Mouse (Mus musculus) MEL (cell line): ENCODE data around the gene Mrpl22. TPM values are rescaled to one million over a fixed set of nuclear protein-coding genes. Genes with fewer than 3 reads are reported as not detected.

ENCODE experiments used
- DNase-seq: peaks from one replicate; pipeline ENCODE4 v3.0.0; 2011; ENCODE audit warnings: low read depth, low spot score
- H3K27ac ChIP-seq: 2 replicates; pipeline ENCODE4 v1.5.1; 2012; ENCODE audit warnings: low read depth, mild to moderate bottlenecking, control low read depth, low read length, moderate library complexity; ENCODE audit not compliant: control insufficient read depth
- H3K27me3 ChIP-seq, 2 experiments: fragments of 150-350 bp in 1 of 2; sonication (generic) in 1 of 2; 2 replicates each; pipeline ENCODE4 v1.6.1; 2012; ENCODE audit warnings: low read length in 2 of 2, mild to moderate bottlenecking in 2 of 2, improper control_type of control experiment in 1 of 2, moderate library complexity in 1 of 2; ENCODE audit not compliant: insufficient read depth in 2 of 2, control insufficient read depth in 1 of 2
- H3K36me3 ChIP-seq, 2 experiments: 2 replicates each; pipeline ENCODE4 v1.6.1; 2012 to 2014; ENCODE audit warnings: low read length in 2 of 2, improper control_type of control experiment in 1 of 2, inconsistent platforms in 1 of 2, mild to moderate bottlenecking in 1 of 2; ENCODE audit not compliant: insufficient read depth in 2 of 2, control insufficient read depth in 1 of 2
- H3K4me1 ChIP-seq, 2 experiments: fragments of 150-350 bp in 1 of 2; sonication (generic) in 1 of 2; 2 replicates each; pipeline ENCODE4 v1.6.1; 2012; ENCODE audit warnings: low read length in 2 of 2, improper control_type of control experiment in 1 of 2, mild to moderate bottlenecking in 1 of 2; ENCODE audit not compliant: insufficient read depth in 2 of 2, control insufficient read depth in 1 of 2
- H3K4me3 ChIP-seq, 2 experiments: fragments of 150-350 bp in 1 of 2; sonication (generic) in 1 of 2; 2 replicates each; pipeline ENCODE4 v1.5.1; 2012; ENCODE audit warnings: low read depth in 2 of 2, low read length in 2 of 2, mild to moderate bottlenecking in 2 of 2, moderate library complexity in 2 of 2, control low read depth in 1 of 2, improper control_type of control experiment in 1 of 2; ENCODE audit not compliant: control insufficient read depth in 1 of 2, insufficient read depth in 1 of 2
- H3K79me2 ChIP-seq: 2 replicates; pipeline ENCODE4 v1.6.1; 2012; ENCODE audit warnings: mild to moderate bottlenecking, low read length, moderate library complexity; ENCODE audit not compliant: control insufficient read depth, poor library complexity, insufficient read depth
- H3K9ac ChIP-seq: 2 replicates; pipeline ENCODE4 v1.6.1; 2012; ENCODE audit warnings: low read depth, mild to moderate bottlenecking, control low read depth, low read length, moderate library complexity; ENCODE audit not compliant: control insufficient read depth, poor library complexity, severe bottlenecking
- H3K9me3 ChIP-seq: fragments of 150-350 bp; sonication (generic); replicated peaks from 2 replicates; pipeline ENCODE4 v1.6.1; 2012; ENCODE audit warnings: mild to moderate bottlenecking, low read length, improper control_type of control experiment, moderate library complexity; ENCODE audit not compliant: insufficient read depth
- CHD1 ChIP-seq: IDR thresholded peaks from 2 replicates; pipeline ENCODE4 v1.6.1; 2012; ENCODE audit warnings: low read depth, mild to moderate bottlenecking, inconsistent platforms, low read length, improper control_type of control experiment
- CHD2 ChIP-seq: IDR thresholded peaks from 2 replicates; pipeline ENCODE4 v1.6.1; 2011; ENCODE audit warnings: low read length, improper control_type of control experiment
- E2F4 ChIP-seq: IDR thresholded peaks from 2 replicates; pipeline ENCODE4 v1.6.1; 2011; ENCODE audit warnings: low read depth, low read length, improper control_type of control experiment, borderline replicate concordance
- ELF1 ChIP-seq: IDR thresholded peaks from 2 replicates; pipeline ENCODE4 v1.6.1; 2014; ENCODE audit warnings: low read depth, mild to moderate bottlenecking, inconsistent platforms, low read length, improper control_type of control experiment, moderate library complexity
- EP300 ChIP-seq, 2 experiments: IDR thresholded peaks; 2 replicates each; pipeline ENCODE4 v1.6.1; 2011; ENCODE audit warnings: improper control_type of control experiment in 2 of 2, low read length in 2 of 2, low read depth in 1 of 2, mild to moderate bottlenecking in 1 of 2
- GATA1 ChIP-seq: IDR thresholded peaks from 2 replicates; pipeline ENCODE4 v1.6.1; 2011; ENCODE audit warnings: low read depth, low read length, improper control_type of control experiment
- KAT2A ChIP-seq: conservative IDR thresholded peaks from 2 replicates; pipeline ENCODE4 v1.6.1; 2012; ENCODE audit warnings: low read depth, low read length, improper control_type of control experiment, inconsistent platforms
- MAFK ChIP-seq: IDR thresholded peaks from 2 replicates; pipeline ENCODE4 v1.6.1; 2011; ENCODE audit warnings: low read depth, mild to moderate bottlenecking, low read length, improper control_type of control experiment, borderline replicate concordance
- MXI1 ChIP-seq: IDR thresholded peaks from 2 replicates; pipeline ENCODE4 v1.6.1; 2011; ENCODE audit warnings: mild to moderate bottlenecking, low read depth, low read length, improper control_type of control experiment
- NELFE ChIP-seq: IDR thresholded peaks from 2 replicates; pipeline ENCODE4 v1.6.1; 2011; ENCODE audit warnings: low read depth, low read length, improper control_type of control experiment
- NRF1 ChIP-seq: IDR thresholded peaks from 2 replicates; pipeline ENCODE4 v1.6.1; 2014; ENCODE audit warnings: low read depth, mild to moderate bottlenecking, inconsistent platforms, low read length, improper control_type of control experiment, moderate library complexity; ENCODE audit not compliant: poor library complexity, insufficient read depth, severe bottlenecking
- POLR2A ChIP-seq, 2 experiments: IDR thresholded peaks; 2 replicates each; pipeline ENCODE4 v1.6.1; 2011 to 2012; ENCODE audit warnings: low read length in 2 of 2, mild to moderate bottlenecking in 2 of 2, control low read depth in 1 of 2, improper control_type of control experiment in 1 of 2, low read depth in 1 of 2, moderate library complexity in 1 of 2; ENCODE audit not compliant: control insufficient read depth in 1 of 2, insufficient read depth in 1 of 2, poor library complexity in 1 of 2
- RCOR1 ChIP-seq: IDR thresholded peaks from 2 replicates; pipeline ENCODE4 v1.6.1; 2012; ENCODE audit warnings: low read depth, mild to moderate bottlenecking, inconsistent platforms, low read length, improper control_type of control experiment
- SIN3A ChIP-seq: IDR thresholded peaks from 2 replicates; pipeline ENCODE4 v1.6.1; 2012; ENCODE audit warnings: low read length, improper control_type of control experiment, inconsistent platforms
- TBP ChIP-seq: IDR thresholded peaks from 2 replicates; pipeline ENCODE4 v1.8.0; 2011; ENCODE audit warnings: low read depth, low read length, improper control_type of control experiment
- UBTF ChIP-seq: IDR thresholded peaks from 2 replicates; pipeline ENCODE4 v1.6.1; 2012; ENCODE audit warnings: low read depth, mild to moderate bottlenecking, inconsistent platforms, low read length, improper control_type of control experiment, moderate library complexity, borderline replicate concordance; ENCODE audit not compliant: insufficient read depth
- USF1 ChIP-seq: IDR thresholded peaks from 2 replicates; pipeline ENCODE4 v1.6.1; 2014; ENCODE audit warnings: low read depth, mild to moderate bottlenecking, inconsistent platforms, low read length, improper control_type of control experiment, moderate library complexity
- USF2 ChIP-seq, 2 experiments: IDR thresholded peaks; 2 replicates each; pipeline ENCODE4 v1.6.1; 2011 to 2012; ENCODE audit warnings: improper control_type of control experiment in 2 of 2, low read length in 2 of 2, borderline replicate concordance in 1 of 2, inconsistent platforms in 1 of 2, low read depth in 1 of 2, mild to moderate bottlenecking in 1 of 2; ENCODE audit not compliant: insufficient read depth in 1 of 2
- ZC3H11A ChIP-seq: IDR thresholded peaks from 2 replicates; pipeline ENCODE4 v1.6.1; 2012; ENCODE audit warnings: low read depth, mild to moderate bottlenecking, inconsistent platforms, low read length, improper control_type of control experiment
- ZMIZ1 ChIP-seq: IDR thresholded peaks from 2 replicates; pipeline ENCODE4 v1.6.1; 2012; ENCODE audit warnings: low read depth, mild to moderate bottlenecking, inconsistent platforms, low read length, improper control_type of control experiment, moderate library complexity
- polyA plus RNA-seq, 2 experiments: library from polyadenylated mRNA; stranded (reverse) in 1 of 2; unstranded in 1 of 2; fragments of >175 nt in 1 of 2; fragments of >200 nt in 1 of 2; gene quantifications; 2 replicates each; pipeline versions ENCODE4 v1.2.1 to v1.2.4; 2012; ENCODE audit warnings: low replicate concordance in 2 of 2, low read depth in 1 of 2; ENCODE audit not compliant: insufficient read length in 2 of 2, insufficient read depth in 1 of 2, missing spikeins in 1 of 2
- total RNA-seq: library from RNA; depleted of rRNA; stranded (reverse); fragments of 300-350 nt; gene quantifications from 2 replicates; pipeline ENCODE4 v1.2.3, GENCODE M21; 2012

Mrpl22 gene
- total and polyA plus RNA-seq, 3 experiments, result 144 to 187 TPM; not detected in 1

- H3K36me3 ChIP-seq, result peaks cover 0 to 3% of the 10 kb centered on the region in 2 experiments; a peak in 2 of 4 replicates
- no peaks in the 10 kb centered on the region; the same call in 1 of the 2 replicates for H3K79me2 ChIP-seq
- H3K27me3 ChIP-seq, result no peaks in the 10 kb centered on the region
- H3K4me1 ChIP-seq, result peaks cover 9 to 10% of the 10 kb centered on the region in 2 experiments; a peak in 3 of 4 replicates
- H3K27ac ChIP-seq, result no peak overlapping the region
- H3K4me3 ChIP-seq, result no peak overlapping the region
- TF ChIP-seq TBP (no peak), E2F4 (no peak), GATA1 (no peak), ZC3H11A (no peak), SIN3A (no peak), KAT2A (no peak), EP300 (IDR thresholded peaks at IDR 0.05; ENCODE audit: low read depth in 1 of 2, low read length in 2 of 2) (no peak), NRF1 (no peak), USF1 (no peak), MAFK (no peak), USF2 (IDR thresholded peaks at IDR 0.05; ENCODE audit: borderline replicate concordance in 1 of 2, insufficient read depth in 1 of 2, low read depth in 1 of 2, low read length in 2 of 2) (no peak), MXI1 (no peak), CHD2 (no peak), UBTF (no peak), ZMIZ1 (no peak), RCOR1 (no peak), ELF1 (no peak)
- TF ChIP-seq, all 39 proteins: peak for 0
- H3K9ac ChIP-seq, result no peak overlapping the region
- no peaks in the 10 kb centered on the region for H3K9me3 ChIP-seq
- DNase-seq, result no peak
Observed at GRCm38 (mm10) chr11:58201052-58201451, 29.6 kb downstream of the Mrpl22 start.

- Histone ChIP-seq H3K4me1 (peaks cover 7 to 18% of the 10 kb centered on the region in 2 experiments), H3K36me3 (peaks cover 0 to 8% of the 10 kb centered on the region in 2 experiments; a peak in 2 of 4 replicates), H3K9me3 (no peaks in the 10 kb centered on the region), H3K9ac (no peak overlapping the region), H3K27ac (no peak overlapping the region), H3K79me2 (peaks cover 2% of the 10 kb centered on the region; the same call in 1 of the 2 replicates), H3K4me3 (no peak overlapping the region), H3K27me3 (no peaks in the 10 kb centered on the region)
- TF ChIP-seq NELFE (0 out of 2 replicates have a peak, but pooled peaks have one; percentile 17), CHD1 (no peak), POLR2A (IDR thresholded peaks at IDR 0.05; ENCODE audit: control insufficient read depth in 1 of 2, insufficient read depth in 1 of 2, low read depth in 1 of 2, low read length in 2 of 2, poor library complexity in 1 of 2) (peak in 1 of 2 experiments; percentile 43; a peak in 1 of 4 replicates)
- peak; percentile 57 for DNase-seq
Observed at GRCm38 (mm10) chr11:58210321-58210886, 38.9 kb downstream of the Mrpl22 start.
